Mouse (Mus musculus) cerebellum, adult 9-10 months (tissue): ENCODE results near the gene Ctc1.

ENCODE experiments used
- DNase-seq: peaks from one replicate; pipeline ENCODE4 v3.0.0; 2022

Ctc1 gene

DNA sequence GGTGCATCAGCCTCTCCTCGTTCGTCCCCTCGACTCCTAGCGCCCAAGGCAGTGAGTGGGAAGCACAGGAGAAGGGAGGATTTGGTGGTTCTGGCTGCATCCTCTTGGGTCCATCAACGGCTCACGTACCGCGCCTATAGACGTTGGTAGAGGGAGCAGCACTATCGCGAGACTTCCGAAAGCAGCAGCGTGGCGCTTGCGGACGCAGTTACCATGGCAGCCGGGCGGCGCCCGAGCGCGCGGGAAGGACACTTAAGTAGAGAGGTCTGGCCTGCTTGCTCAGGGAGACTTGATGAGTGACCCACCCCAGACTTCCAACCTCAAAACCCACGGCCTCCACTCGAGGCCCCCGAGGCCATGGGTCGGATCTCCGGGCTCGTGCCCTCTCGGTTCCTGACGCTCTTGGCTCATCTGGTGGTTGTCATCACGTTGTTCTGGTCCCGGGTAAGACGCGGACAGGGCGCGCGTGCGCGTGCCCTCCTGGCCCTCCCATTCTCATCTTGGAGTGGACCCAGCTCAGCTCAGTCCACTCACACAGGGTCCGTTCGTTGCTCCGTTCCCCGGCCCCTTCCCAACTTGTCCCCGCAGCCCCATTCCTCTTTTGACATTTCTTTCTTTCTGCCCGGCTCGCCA lies 55.0 kb downstream of the Ctc1 start, which contains the start of gene Tmem107:
Gene Tmem107 (plus strand): TSS at position 217 of the 633 bp plus-strand sequence.
- peak; percentile 95 for DNase-seq

DNA sequence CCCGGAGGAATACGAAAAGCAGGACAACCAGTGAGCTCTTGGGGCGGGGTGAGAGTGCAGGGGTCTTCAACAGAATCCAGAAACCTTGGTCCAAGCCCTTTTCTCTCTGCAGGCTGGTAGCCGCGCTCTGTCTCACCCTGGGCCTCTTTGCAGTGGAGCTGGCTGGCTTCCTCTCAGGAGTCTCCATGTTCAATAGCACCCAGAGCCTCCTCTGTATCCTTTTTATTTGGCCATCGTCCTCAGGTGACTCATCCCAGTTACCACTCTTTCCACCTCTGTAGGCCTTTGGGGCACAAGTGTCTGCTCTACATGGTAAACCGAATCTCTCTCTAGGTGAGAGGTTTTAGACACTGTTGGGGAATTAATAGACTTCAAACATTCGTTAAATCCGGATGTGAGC lies 55.6 kb downstream of the Ctc1 start:
- DNase-seq, result no peak

DNA sequence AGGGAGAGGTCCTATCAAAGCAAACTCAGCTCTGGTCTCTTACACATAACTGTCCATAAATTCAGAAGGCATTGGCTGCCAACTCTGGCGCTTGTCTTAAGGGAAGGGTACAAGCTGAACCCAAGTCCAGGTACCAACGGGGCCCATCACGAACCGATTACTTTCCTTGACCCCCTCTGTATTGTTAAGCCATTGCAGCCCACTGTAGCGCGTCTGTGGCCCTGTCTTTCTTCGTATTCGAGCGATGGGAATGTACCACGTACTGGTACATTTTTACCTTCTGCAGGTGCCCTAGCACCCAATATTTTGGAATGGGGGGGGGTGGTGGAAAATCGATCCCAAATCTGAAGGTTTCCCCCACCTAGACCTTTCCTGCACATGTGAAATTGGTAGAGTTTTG lies 56.5 kb downstream of the Ctc1 start:
- peak; percentile 65 for DNase-seq

DNA sequence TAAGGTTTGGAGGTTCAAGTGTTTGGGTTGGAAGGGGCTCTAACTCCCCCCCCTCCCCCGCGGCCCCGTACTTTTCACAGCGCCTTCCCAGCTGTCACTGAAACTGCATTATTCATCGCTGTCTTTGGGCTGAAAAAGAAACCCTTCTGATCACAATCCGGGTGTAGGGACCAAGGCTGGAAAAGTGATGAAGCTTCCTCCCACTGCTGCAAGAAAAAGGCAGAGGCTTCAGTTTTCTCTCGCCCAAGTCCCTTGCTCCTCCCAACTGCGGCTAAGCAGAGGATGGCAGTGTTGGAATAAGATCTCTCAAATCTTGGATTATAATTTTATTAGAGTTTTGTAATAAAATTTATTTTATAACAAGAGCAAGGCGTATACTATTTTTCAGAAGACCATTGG lies 57.0 kb downstream of the Ctc1 start:
- no peak for DNase-seq

DNA sequence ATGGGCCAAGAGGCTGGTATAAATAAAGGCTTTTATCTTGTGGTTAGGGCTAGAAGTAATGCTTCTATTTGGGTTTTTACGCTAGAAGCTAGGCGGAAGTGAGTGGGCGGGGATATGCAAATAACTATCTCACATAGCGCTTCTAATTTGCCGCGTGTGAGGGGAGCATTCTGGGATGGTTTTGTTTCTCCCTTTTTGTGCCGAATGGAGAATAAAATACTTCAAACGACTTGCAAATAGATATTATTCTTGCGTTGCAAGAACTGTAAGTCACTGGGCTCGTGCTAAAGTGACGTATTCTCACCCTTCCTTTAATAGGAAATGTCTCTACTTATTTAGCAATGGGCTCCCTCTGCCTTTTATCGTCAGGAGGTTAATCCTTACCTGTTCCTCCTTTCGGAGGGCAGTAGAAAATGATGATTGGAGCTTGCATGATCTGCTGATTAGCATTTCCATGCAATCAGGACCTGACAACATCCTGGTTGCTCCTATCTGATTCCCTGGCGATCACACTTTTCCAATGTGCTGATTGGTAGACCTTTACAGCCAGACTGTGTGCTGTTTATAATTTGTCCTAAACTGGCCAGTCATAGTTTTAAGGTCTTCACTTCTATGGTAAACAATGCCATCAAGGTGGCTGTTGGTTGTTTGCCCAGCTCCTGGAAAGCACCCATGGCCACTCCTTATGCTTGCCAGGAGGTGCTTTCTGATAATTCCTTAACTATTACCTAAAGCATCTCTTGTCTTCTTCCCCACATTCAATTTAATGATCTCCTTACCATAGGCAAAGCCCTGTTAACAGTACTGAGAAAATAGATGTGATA lies 57.6 kb downstream of the Ctc1 start:
- peak; percentile 97 for DNase-seq

DNA sequence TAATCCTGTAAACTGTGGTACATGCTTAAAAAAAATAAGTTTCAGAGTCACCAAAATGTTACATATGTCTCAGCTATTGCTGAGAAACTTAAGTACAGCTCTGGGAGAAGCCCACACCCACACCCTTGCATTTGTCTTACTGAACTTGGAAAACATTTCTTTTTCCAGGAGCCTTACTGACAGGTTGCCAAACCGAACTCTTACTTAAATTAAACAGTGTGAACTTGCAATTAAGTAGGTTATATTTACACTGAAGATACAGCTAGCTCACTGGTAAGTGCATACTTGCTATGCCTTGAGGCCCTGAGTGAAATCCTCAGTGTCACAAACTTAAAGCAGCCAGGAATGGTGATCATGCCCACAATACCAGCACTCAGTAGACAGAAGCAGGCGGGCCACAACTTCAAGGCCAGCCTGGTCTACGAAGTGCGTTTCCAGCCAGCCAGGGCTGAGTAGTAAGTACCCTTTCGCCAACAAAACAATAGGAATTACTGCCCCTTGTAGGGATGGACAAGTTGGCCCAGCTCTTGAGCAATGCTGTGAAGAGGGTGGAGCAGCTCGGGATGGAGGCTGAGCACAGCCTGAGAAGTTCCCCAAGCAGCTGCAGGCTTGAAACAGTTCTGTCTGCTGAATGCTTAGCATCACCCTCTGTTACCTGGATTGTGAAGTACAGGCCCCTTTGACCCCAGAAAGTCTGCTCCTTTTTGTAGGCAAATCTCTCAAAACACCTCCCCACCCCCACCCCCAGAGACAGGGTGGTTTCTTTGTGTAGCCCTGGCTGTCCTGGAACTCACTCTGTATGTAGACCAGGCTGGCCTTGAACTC lies 58.5 kb downstream of the Ctc1 start:
- DNase-seq, result peak; percentile 55

DNA sequence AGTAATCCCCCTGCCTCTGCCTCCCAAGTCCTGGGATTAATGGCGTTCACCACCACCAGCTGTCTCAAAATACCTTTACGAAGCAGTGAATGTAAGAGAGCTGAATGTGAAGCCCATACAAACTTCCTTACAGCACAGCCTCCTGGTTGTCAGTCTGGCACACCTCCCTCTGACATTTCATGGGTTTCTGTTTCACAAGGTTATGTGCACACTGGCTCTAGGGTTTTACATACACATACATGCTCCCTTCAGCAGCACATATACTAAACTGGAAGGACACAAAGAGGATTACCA lies 59.0 kb downstream of the Ctc1 start:
- DNase-seq, result no peak

DNA sequence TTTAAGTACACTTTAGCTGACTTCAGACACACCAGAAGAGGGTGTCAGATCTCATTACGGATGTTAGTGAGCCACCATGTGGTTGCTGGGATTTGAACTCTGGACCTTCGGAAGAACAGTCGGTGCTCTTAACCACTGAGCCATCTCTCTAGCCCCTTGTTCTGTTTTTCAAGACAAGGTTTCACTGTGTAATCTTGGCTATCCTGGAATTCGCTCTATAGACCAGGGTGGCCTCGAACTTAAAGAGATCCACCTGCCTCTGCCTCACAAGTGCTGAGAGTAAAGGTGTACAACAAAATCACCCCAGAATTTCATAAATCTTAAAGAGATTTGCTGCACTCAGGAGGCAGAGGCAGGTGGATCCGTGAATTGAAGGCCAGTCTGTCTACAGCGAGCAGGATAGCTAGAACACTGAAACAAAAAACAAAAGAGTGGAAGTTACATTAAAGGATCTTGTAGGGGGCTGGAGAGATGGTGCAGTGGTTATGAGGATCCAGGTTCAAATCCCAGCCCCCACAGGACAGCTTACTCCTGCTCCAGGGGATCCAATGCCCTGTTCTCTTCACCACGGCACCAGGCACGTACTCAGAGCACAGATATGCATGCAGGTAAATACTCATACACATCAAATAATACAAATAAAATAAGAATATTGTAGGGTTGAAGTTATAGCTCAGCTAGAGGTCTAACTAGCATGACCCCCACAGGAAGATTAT lies 60.2 kb downstream of the Ctc1 start:
- no peak for DNase-seq

DNA sequence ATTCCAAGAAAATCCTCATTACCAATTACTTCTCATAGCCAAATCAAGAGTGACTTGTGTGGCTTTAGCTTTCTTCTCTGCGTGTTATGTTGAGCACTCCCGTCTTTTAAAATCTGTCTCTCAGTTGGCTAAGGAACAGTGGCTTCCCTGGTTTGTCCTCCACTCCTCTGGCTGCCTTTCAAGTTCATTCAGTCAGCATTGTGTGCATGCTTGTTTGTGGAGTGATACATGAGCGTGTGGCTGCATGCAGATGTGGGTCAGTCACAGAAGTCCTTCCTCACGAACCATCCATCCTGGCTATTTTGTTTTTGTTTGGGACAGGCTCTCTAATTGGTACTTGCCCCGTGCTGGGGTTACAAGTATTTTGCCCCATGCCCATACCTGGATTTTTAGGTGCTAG lies 60.9 kb downstream of the Ctc1 start:
- DNase-seq, result no peak

DNA sequence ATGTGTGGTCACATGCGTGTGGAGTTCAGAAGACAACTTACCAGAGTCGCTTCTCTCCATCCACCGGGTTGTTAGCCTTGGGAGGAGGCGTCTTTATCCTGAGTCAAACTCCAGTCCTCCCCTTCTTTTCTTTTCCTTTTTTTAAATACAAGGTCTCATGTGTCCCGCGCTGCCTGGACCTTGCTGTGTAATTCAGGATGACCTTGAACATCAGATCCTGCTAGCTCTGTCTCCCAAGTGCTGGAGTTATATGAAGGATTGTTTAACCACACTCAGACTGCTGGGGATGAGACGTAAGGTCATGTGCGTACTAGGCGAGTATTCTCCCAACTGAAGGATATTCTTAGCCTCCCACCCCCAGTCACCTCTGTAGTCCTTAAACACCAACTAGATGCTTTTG lies 61.6 kb downstream of the Ctc1 start:
- no peak for DNase-seq

DNA sequence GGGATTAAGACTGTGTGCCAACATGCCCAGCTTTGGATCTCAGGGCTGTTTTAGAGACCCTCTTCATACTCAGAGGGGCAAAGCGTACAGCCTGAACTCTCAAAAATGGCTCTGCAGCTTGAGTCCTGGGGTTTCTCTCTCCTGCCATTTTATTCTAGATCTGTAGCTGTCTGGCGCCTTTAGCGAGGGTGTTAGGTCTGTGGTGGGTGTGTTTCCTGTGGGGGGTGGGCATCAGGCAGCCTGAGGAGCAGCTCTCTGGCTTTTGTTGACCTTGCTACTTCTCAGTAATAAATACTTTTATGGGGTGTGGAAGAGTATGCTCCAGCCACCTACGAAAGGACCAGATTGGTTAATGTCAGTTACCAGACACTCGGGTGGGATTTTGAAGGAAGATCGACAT lies 62.3 kb downstream of the Ctc1 start:
- no peak for DNase-seq

DNA sequence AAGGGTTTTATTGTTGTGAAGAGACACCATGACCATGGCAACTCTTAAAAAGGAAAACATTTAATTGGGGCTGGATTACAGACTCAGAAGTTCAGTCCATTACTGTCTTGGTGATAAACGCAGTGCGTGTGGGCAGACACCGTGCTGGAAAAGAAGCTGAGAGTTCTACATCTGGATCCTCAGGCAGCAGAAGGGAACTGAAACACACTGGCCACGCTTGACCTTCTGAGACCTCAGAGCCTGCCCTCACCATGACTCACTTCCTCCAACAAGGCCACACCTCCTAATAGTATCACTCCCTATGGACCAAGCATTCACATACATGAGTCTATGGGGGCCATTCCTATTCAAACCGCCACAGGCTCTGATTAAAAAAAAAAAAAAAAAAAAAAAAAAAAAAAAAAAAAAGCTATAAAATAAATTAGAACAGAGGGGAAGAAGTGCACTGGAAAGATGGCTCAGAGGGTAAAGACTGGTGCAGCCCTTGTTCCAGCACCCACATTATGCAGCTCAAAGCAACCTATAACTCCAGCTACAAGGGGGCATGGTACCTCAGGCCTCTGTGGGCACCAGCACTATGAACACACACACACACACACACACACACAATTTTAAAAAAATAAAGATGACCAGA lies 63.2 kb downstream of the Ctc1 start:
- no peak for DNase-seq

DNA sequence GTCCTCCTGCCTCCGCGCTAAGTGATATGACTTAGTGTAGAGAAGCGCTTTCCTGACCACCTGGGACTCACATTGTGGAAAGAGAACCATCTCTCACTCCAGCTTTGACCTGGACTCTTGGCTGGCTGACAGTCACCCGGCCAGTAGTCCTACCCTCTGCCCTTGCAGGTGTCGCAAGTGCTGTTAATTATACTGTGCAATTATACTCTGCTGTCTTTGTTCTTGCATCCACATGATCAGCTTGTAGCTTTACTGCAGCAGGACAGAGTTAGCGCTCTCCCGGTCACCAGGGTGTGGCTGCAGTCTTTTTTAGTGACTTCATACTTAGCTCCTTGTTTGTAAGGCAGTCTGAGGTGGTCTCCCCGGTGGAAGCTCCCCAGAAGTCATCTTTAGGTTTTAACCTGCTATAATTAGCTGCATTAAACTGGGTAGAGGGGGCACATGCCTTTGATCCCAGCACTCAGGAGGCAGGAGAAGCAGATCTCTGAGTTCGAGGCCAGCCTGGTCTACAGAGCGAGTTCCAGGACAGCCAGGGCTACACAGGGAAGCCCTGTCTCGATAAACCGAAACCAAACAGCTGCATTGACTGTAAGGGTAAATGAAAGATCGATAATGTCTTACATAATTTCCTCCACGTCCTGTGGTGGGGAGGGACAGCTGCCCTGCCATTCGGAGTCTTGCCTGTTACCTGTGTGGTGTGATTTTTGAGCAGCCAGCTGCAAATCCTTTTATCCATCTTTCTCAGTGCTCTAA lies 64.6 kb downstream of the Ctc1 start:
- DNase-seq, result no peak

DNA sequence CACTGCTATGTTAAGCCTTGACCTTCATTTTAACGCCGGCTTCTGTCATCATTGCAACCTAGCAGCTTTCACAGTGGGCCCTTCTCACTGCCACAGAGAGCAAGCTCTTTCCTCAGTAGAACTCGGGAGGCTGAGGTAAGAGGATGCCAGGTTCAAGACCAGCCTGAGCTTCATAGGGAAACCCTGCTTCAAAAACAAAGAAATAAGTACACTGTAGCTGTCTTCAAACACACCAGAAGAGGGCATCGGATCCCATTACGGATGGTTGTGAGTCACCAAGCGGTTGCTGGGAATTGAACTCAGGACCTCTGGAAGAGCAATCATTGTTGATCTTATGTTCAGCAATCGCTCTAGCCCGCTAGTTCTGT lies 65.1 kb downstream of the Ctc1 start:
- no peak for DNase-seq

DNA sequence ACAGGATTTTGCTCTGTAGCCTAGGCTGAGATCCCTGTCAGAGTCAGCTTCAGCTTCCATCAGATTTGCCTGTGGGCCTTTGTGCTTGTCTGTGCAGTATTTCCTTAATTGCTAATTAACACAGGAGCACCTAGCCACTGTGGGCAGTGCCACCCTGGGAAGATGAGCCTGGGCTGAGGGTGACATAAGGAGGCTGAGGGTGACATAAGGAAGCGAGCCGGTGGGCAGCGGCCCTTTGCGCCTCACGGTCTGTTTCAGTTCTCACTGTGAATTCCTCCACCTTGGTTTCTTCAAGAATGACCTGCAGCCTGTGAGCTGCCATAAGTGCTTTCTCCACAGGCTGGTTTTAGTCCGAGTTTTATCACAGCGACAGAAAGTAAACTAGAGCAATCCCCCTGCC lies 65.9 kb downstream of the Ctc1 start:
- DNase-seq, result no peak

DNA sequence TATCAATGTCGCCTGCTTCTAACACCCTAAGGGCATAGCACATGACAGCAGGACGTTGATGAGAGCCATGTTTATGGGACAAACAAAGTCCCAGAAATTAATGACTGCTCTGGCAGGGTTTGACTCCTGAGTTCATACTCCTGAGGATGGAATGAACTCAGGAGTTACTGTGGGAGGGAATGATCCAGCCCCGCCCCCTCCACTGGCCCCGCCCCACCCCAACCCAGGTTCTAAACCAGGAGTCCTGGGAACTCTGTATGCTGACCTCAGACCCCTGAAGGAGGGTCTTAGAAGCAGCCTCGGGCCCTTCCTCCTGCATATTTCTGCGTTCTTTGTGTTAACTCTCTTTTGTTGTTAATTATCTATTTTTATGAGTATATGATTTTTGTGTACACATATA lies 69.9 kb downstream of the Ctc1 start:
- DNase-seq, result peak; percentile 35
